Mouse (Mus musculus) heart, postnatal 25 days (tissue): ENCODE measurements around the gene Phldb1. TPM values are rescaled to one million over a fixed set of nuclear protein-coding genes. Genes with fewer than 3 reads are reported as not detected.
"Not testable (repeated sequence)": the region's sequence is repeated elsewhere in the genome, so short reads cannot be mapped to it uniquely, and the experiment has no call there.

Source experiments
- DNase-seq: peaks from one replicate; pipeline ENCODE4 v3.0.0; 2022; ENCODE audit warnings: low spot score
- intact Hi-C: fragments of 180-260 bp; cut with DNase I; formaldehyde crosslinking; loops from one replicate; pipeline ENCODE4 v1.15.1; 2025
- total RNA-seq, 2 experiments: library from RNA; stranded (reverse); gene quantifications; 2 replicates each; pipeline ENCODE4 v1.2.3; 2021

Phldb1 gene
- total RNA-seq, 2 experiments from 2014 or later, result 115 to 121 TPM

GRCm38 (mm10) chr9:44640646-44641357 is 94.2 kb downstream of the Phldb1 start:
- intact Hi-C loops, result loop anchor here (5.0 kb wide), 1 partner anchor 34 kb away; no protein-coding TSS in a partner anchor
- no peak for DNase-seq

- not testable (repeated sequence) for DNase-seq
- intact Hi-C loops, result loop anchor here (5.0 kb wide), 1 partner anchor 33 kb away; no protein-coding TSS in a partner anchor
Measured at GRCm38 (mm10) chr9:44640028-44640427, 95.0 kb downstream of the Phldb1 start.

GRCm38 (mm10) chr9:44638726-44639125 is 96.3 kb downstream of the Phldb1 start:
- intact Hi-C loops, DNase-seq: not testable (repeated sequence)

GRCm38 (mm10) chr9:44637551-44638169 is 97.3 kb downstream of the Phldb1 start:
- intact Hi-C loops, result no loop called here
- DNase-seq, result no peak

Other genes starting within 250 kb of the Phldb1 start
- gene Cxcr5, start 173.3 kb downstream of the Phldb1 start, total RNA-seq, result under 1 TPM; 0.10 to 0.31 TPM
- 10 to 100 TPM; 72.5 to 87.3 TPM for gene Ddx6, start 130.3 kb downstream of the Phldb1 start, total RNA-seq
- gene Treh, start 62.0 kb downstream of the Phldb1 start, total RNA-seq, result not detected
- gene Arcn1, start 32.6 kb upstream of the Phldb1 start, total RNA-seq, result 10 to 100 TPM; 85.4 to 85.5 TPM
- 10 to 100 TPM; 32.0 to 39.5 TPM for gene Ift46, start 32.7 kb upstream of the Phldb1 start, total RNA-seq
- 10 to 100 TPM; 13.4 to 15.1 TPM for gene Tmem25, start 64.1 kb upstream of the Phldb1 start, total RNA-seq
- gene Ttc36, start 67.9 kb upstream of the Phldb1 start, total RNA-seq, result under 1 TPM; 0.34 to 0.61 TPM
- 10 to 100 TPM; 23.2 to 28.1 TPM for gene Kmt2a, start 146.1 kb upstream of the Phldb1 start, total RNA-seq
- gene Atp5l, start 185.5 kb upstream of the Phldb1 start, total RNA-seq, result 1,000 to 10,000 TPM; 1,628 to 1,660 TPM
- gene Ube4a, start 230.4 kb upstream of the Phldb1 start, total RNA-seq, result 10 to 100 TPM; 37.4 to 38.3 TPM
- gene Cd3g, start 245.2 kb upstream of the Phldb1 start, total RNA-seq, result not detected
- gene Cd3d, start 246.6 kb upstream of the Phldb1 start, total RNA-seq, result under 1 TPM; 0.16 to 0.34 TPM